ENCODE assay signal across 10 mouse cellular contexts in genomic region chr17:31260430-31260829, GRCm38 (mm10). TPM values are rescaled to one million over a fixed set of nuclear protein-coding genes. Genes with fewer than 3 reads are reported as not detected.
A peak's percentile ranks its signal among the peaks of the same experiment; 100 is the strongest.
DNase-seq lines count a peak whose midpoint lies in the region; ATAC-seq and TF ChIP-seq lines count a peak whose summit lies in the region.
"Had no signal": no experiment of that assay in that cellular context is flagged by ENCODE, and none has a peak within 500 bp of the region (broad histone marks: within the 10 kb centered on the region; RNA-seq: fewer than 3 reads in every experiment).

No protein-coding gene starts in this region.

- peak overlapping the region; percentile 48 for H3K4me3 ChIP-seq in gastrocnemius, adult 2 months
- H3K4me3 ChIP-seq: forebrain, embryonic 13.5 days; limb, embryonic 15.5 days had no signal

- peak overlapping the region; percentile 90 for H3K27ac ChIP-seq in gastrocnemius, adult 2 months
- H3K27ac ChIP-seq: forebrain, embryonic 13.5 days; limb, embryonic 15.5 days had no signal

- TF ChIP-seq CTCF in gastrocnemius, adult 2 months (IDR thresholded peaks at IDR 0.05): no peak

- ATAC-seq in erythroblast, adult 5-6 weeks (replicated peaks; ENCODE audit: low FRiP score, poor library complexity, severe bottlenecking): no peak
- ATAC-seq: forebrain, embryonic 13.5 days had no signal

- peak; percentile 40 for DNase-seq in thymus, postnatal 14 days
- DNase-seq in thymus, postnatal 10 days (ENCODE audit: low spot score in 2 of 2): no peak
- DNase-seq in gastrocnemius, adult 2 months: peak; percentile 98
- DNase-seq in heart, postnatal 4 days: peak; percentile 66
- DNase-seq in testis, postnatal 14 days (ENCODE audit: low spot score): peak; percentile 91
- DNase-seq in frontal cortex, postnatal 14 days (ENCODE audit: low spot score in 2 of 2): no peak
- no peak for DNase-seq in right cerebral cortex, adult 18-20 months

- intact Hi-C loops in gastrocnemius, adult 2 months (cut with DNase I): no loop called here

RNA-seq across cellular contexts. Expression of gene Rsph1, which starts 16.8 kb away (rescaled TPM):
- 10 to 100 TPM in 1 of 2 experiments, 1 to 10 TPM in 1; 4.7 to 17.5 TPM for total RNA-seq in gastrocnemius, adult 2 months (2021)
- total RNA-seq in heart, postnatal 4 days (2021): 1 to 10 TPM; 1.7 to 2.4 TPM
- not detected in 2 replicates for total RNA-seq in erythroblast, adult 5-6 weeks (2015; ENCODE audit: low replicate concordance)
- total RNA-seq in erythroblast, adult 5-6 weeks (2017; ENCODE audit: low replicate concordance): not detected in 2 replicates

RNA-seq across cellular contexts. Expression of gene Slc37a1, which starts 26.2 kb away (rescaled TPM):
- total RNA-seq in gastrocnemius, adult 2 months (2021): 1 to 10 TPM; 3.0 to 4.2 TPM
- 10 to 100 TPM; 10.8 to 11.6 TPM for total RNA-seq in heart, postnatal 4 days (2021)
- total RNA-seq in erythroblast, adult 5-6 weeks (2015; ENCODE audit: low replicate concordance): 0.58 and 2.7 TPM in 2 replicates
- 1.1 and 7.0 TPM in 2 replicates for total RNA-seq in erythroblast, adult 5-6 weeks (2017; ENCODE audit: low replicate concordance)

RNA-seq across cellular contexts. Expression of gene Ubash3a, which starts 52.8 kb away (rescaled TPM):
- not detected for total RNA-seq in gastrocnemius, adult 2 months (2021)
- total RNA-seq in heart, postnatal 4 days (2021): under 1 TPM; 0.12 to 0.23 TPM
- 6.7 and 27.5 TPM in 2 replicates for total RNA-seq in erythroblast, adult 5-6 weeks (2015; ENCODE audit: low replicate concordance)
- 6.3 and 9.6 TPM in 2 replicates for total RNA-seq in erythroblast, adult 5-6 weeks (2017; ENCODE audit: low replicate concordance)

Comparison
In these comparisons a context has a peak if more than half of its experiments do, and no peak if none do; other contexts are left out.
1. DNase-seq: peak in thymus, postnatal 14 days (single experiment), gastrocnemius, adult 2 months (single experiment), heart, postnatal 4 days (single experiment) and testis, postnatal 14 days (single experiment); none in thymus, postnatal 10 days (0 of 2), frontal cortex, postnatal 14 days (0 of 2) and right cerebral cortex, adult 18-20 months (single experiment).
2. RNA of gene Ubash3a, which starts 52.8 kb away (total RNA-seq): 6.3 to 27.5 TPM in erythroblast, adult 5-6 weeks; 0.12 to 0.23 TPM in heart, postnatal 4 days and not detected in gastrocnemius, adult 2 months; every median in the first group is over 4 times any median in the second.